Comparison of ENCODE assay signal across 24 mouse cellular contexts in the genomic region with DNA sequence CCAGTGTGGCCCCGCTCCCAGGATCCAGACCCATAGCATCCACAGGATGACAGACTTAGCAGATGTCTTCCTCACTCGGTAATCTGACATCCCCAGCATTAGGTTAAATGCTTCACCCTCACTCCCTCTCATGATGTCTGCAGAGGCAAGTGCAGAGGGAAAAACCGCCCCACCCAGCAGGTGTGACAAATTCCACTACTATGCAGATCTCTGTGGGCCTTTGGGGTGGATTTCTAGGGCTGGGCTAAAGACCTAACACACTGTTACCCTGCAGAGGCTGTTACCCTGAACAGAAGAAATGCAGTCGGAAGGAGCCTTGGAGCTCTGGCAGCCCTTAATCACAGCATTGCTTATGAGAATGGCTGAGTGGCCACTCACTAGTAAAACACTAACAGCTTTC. TPM values are rescaled to one million over a fixed set of nuclear protein-coding genes. Genes with fewer than 3 reads are reported as not detected.
DNase-seq lines count a peak whose midpoint lies in the region; ATAC-seq and TF ChIP-seq lines count a peak whose summit lies in the region.
"Had no signal": no experiment of that assay in that cellular context is flagged by ENCODE, and none has a peak within 500 bp of the region (broad histone marks: within the 10 kb centered on the region; RNA-seq: fewer than 3 reads in every experiment).

No protein-coding gene starts in this region.

- no peak overlapping the region for H3K9ac ChIP-seq in heart, adult 2 months (ENCODE audit: low read depth, low read length)
- H3K9ac ChIP-seq in midbrain, postnatal 0 days (replicated peaks; ENCODE audit: low read length, poor library complexity, severe bottlenecking), result no peak overlapping the region
- H3K9ac ChIP-seq: embryonic facial prominence, embryonic 12.5 days; forebrain, embryonic 13.5 days; forebrain, embryonic 15.5 days; forebrain, postnatal 0 days had no signal

- no peak for TF ChIP-seq CTCF in heart, adult 2 months (IDR thresholded peaks at IDR 0.05)
- no peak for TF ChIP-seq CTCF in midbrain, postnatal 0 days (IDR thresholded peaks at IDR 0.05)

- no peak overlapping the region for H3K4me2 ChIP-seq in midbrain, postnatal 0 days (ENCODE audit: low read depth, low read length, poor library complexity, severe bottlenecking)
- H3K4me2 ChIP-seq: embryonic facial prominence, embryonic 12.5 days; forebrain, embryonic 13.5 days; forebrain, embryonic 15.5 days had no signal

- peak; percentile 78 for DNase-seq in heart, adult 11 months
- DNase-seq in heart, adult 2 months, result no peak
- DNase-seq in R1 (ENCODE audit: low read depth, low spot score), result peak; percentile 67
- no peak for DNase-seq in midbrain, postnatal 0 days (ENCODE audit: low spot score)
- DNase-seq in retina, embryonic 14.5 days (ENCODE audit: low spot score), result no peak
- DNase-seq: adrenal gland, adult 8-10 months; adrenal gland, postnatal 14 days; adrenal gland, postnatal 36 days; B cell, adult 2 months; cerebellum, adult 11-12 months; cerebellum, adult 2 months; cerebellum, adult 9-10 months; cerebellum, postnatal 10 days; cerebellum, postnatal 25 days; forebrain, postnatal 0 days had no signal

- no peak for ATAC-seq in midbrain, postnatal 0 days (ENCODE audit: low FRiP score)
- ATAC-seq: activated CD4-positive, CD25-positive, alpha-beta regulatory T cell, adult 4 months; CD4-positive, CD25-positive, alpha-beta regulatory T cell, adult 4 months; forebrain, embryonic 13.5 days; forebrain, embryonic 15.5 days; forebrain, postnatal 0 days; Patski had no signal

- H3K4me3 ChIP-seq in heart, adult 2 months, result no peak overlapping the region
- no peak overlapping the region for H3K4me3 ChIP-seq in midbrain, postnatal 0 days (ENCODE audit: low read depth, low read length)
- H3K4me3 ChIP-seq: embryonic facial prominence, embryonic 10.5 days; embryonic facial prominence, embryonic 12.5 days; forebrain, embryonic 13.5 days; forebrain, embryonic 15.5 days had no signal

- no peak overlapping the region for H3K27ac ChIP-seq in heart, adult 2 months
- no peak overlapping the region for H3K27ac ChIP-seq in midbrain, postnatal 0 days (ENCODE audit: low read depth, low read length)
- H3K27ac ChIP-seq: embryonic facial prominence, embryonic 10.5 days; embryonic facial prominence, embryonic 12.5 days; forebrain, embryonic 13.5 days; forebrain, embryonic 15.5 days had no signal

- H3K4me1 ChIP-seq in heart, adult 2 months (ENCODE audit: control insufficient read depth, insufficient read depth, low read length), result no peaks in the 10 kb centered on the region; the same call in 1 of the 2 replicates
- H3K4me1 ChIP-seq in midbrain, postnatal 0 days (ENCODE audit: insufficient read depth, low read length), result no peaks in the 10 kb centered on the region
- H3K4me1 ChIP-seq: embryonic facial prominence, embryonic 10.5 days; embryonic facial prominence, embryonic 12.5 days; forebrain, embryonic 13.5 days; forebrain, embryonic 15.5 days had no signal

- H3K27me3 ChIP-seq in heart, adult 2 months (ENCODE audit: control insufficient read depth, insufficient read depth, low read length), result no peaks in the 10 kb centered on the region
- no peaks in the 10 kb centered on the region for H3K27me3 ChIP-seq in midbrain, postnatal 0 days (ENCODE audit: insufficient read depth, low read length)
- H3K27me3 ChIP-seq: CH12.LX; embryonic facial prominence, embryonic 12.5 days; forebrain, embryonic 13.5 days; forebrain, embryonic 15.5 days; Patski had no signal

- WGBS in heart, adult 2 months, result 81% methylated on average over 4 of the region's 4 CpGs
- WGBS in midbrain, postnatal 0 days, result 85% methylated on average over 4 of the region's 4 CpGs

- H3K36me3 ChIP-seq in heart, adult 2 months (ENCODE audit: control insufficient read depth, insufficient read depth, low read length), result no peaks in the 10 kb centered on the region
- H3K36me3 ChIP-seq in midbrain, postnatal 0 days (ENCODE audit: insufficient read depth, low read length), result peaks cover 19% of the 10 kb centered on the region

- no peaks in the 10 kb centered on the region for H3K9me3 ChIP-seq in midbrain, postnatal 0 days (ENCODE audit: low read length)
- H3K9me3 ChIP-seq: embryonic facial prominence, embryonic 10.5 days; embryonic facial prominence, embryonic 12.5 days; forebrain, embryonic 13.5 days; forebrain, embryonic 15.5 days had no signal

- H3K79me2 ChIP-seq in heart, adult 2 months (replicated peaks; ENCODE audit: control insufficient read depth, insufficient read depth, low read length), result no peaks in the 10 kb centered on the region

- no peak for TF ChIP-seq EP300 in heart, adult 2 months (IDR thresholded peaks at IDR 0.05; ENCODE audit: insufficient read depth, low read depth, low read length)

- no peak for TF ChIP-seq POLR2A in heart, adult 2 months (IDR thresholded peaks at IDR 0.05; ENCODE audit: insufficient read depth, low read depth, low read length)

- intact Hi-C loops in heart, adult 2 months (cut with DNase I), result no loop called here

RNA-seq across cellular contexts. Expression of a gene that starts 7.5 kb away (rescaled TPM):
- total RNA-seq in heart, adult 2 months (2021), result 10 to 100 TPM; 43.9 to 51.0 TPM
- 51.3 and 69.7 TPM in 2 replicates for polyA plus RNA-seq in heart, adult 2 months (2012; rRNA removed)
- total RNA-seq in midbrain, postnatal 0 days (2014; rRNA removed), result 8.9 and 9.4 TPM in 2 replicates
- 19.6 and 22.6 TPM in 2 replicates for polyA plus RNA-seq in midbrain, postnatal 0 days (2015; fragmentation: Nextera tagmentation; extraction: Ambion mirVana)

RNA-seq across cellular contexts. Expression of a gene that starts 11.3 kb away (rescaled TPM):
- 10 to 100 TPM; 47.2 to 49.9 TPM for total RNA-seq in heart, adult 2 months (2021)
- 119 and 154 TPM in 2 replicates for polyA plus RNA-seq in heart, adult 2 months (2012; rRNA removed)
- total RNA-seq in midbrain, postnatal 0 days (2014; rRNA removed), result 62.5 and 65.3 TPM in 2 replicates
- 25.1 and 30.9 TPM in 2 replicates for polyA plus RNA-seq in midbrain, postnatal 0 days (2015; fragmentation: Nextera tagmentation; extraction: Ambion mirVana)

RNA-seq across cellular contexts. Expression of a gene that starts 52.3 kb away (rescaled TPM):
- total RNA-seq in heart, adult 2 months (2021), result 1 to 10 TPM in 1 of 2 experiments, under 1 TPM in 1; 0.61 to 1.3 TPM
- polyA plus RNA-seq in heart, adult 2 months (2012; rRNA removed), result 0.82 and 1.1 TPM in 2 replicates
- 334 and 374 TPM in 2 replicates for total RNA-seq in midbrain, postnatal 0 days (2014; rRNA removed)
- 232 and 234 TPM in 2 replicates for polyA plus RNA-seq in midbrain, postnatal 0 days (2015; fragmentation: Nextera tagmentation; extraction: Ambion mirVana)
- polyA plus RNA-seq: activated CD4-positive, CD25-positive, alpha-beta regulatory T cell, adult 4 months; CD4-positive, CD25-positive, alpha-beta regulatory T cell, adult 4 months; G1E had no signal

Comparison
In these comparisons a context has a peak if more than half of its experiments do, and no peak if none do; other contexts are left out.
1. DNase-seq: peak in heart, adult 11 months (single experiment) and R1 (single experiment); none in heart, adult 2 months (0 of 2), midbrain, postnatal 0 days (single experiment) and retina, embryonic 14.5 days (single experiment).
2. RNA of a gene that starts 52.3 kb away (total RNA-seq): 334 to 374 TPM in midbrain, postnatal 0 days; 0.61 to 1.3 TPM in heart, adult 2 months; every median in the first group is over 100 times any median in the second.